Mouse (Mus musculus) midbrain, postnatal 0 days (tissue): ENCODE measurements around the gene Wdr70. TPM values are rescaled to one million over a fixed set of nuclear protein-coding genes. Genes with fewer than 3 reads are reported as not detected.
"Not testable (repeated sequence)": the region's sequence is repeated elsewhere in the genome, so short reads cannot be mapped to it uniquely, and the experiment has no call there.

Source experiments
- ATAC-seq: fragments of 200-750 bp; cut with Nextera tagmentation; 2 replicates; pipeline ENCODE4 v1.8.0; 2017; ENCODE audit warnings: moderate number of reproducible peaks, mild to moderate bottlenecking, moderate TSS enrichment, moderate library complexity; ENCODE audit not compliant: low FRiP score
- DNase-seq: peaks from one replicate; pipeline ENCODE4 v3.0.0-alpha.2; 2015; ENCODE audit warnings: low spot score
- H3K27ac ChIP-seq: fragments of 300-500 bp; sonication (generic); 2 replicates; pipeline ENCODE4 v1.5.1; 2014; ENCODE audit warnings: low read depth, mild to moderate bottlenecking, low read length, mixed read lengths
- H3K27me3 ChIP-seq: fragments of 300-500 bp; sonication (generic); 2 replicates; pipeline ENCODE4 v1.6.1; 2014; ENCODE audit warnings: low read length, control low read depth, mixed read lengths; ENCODE audit not compliant: insufficient read depth
- H3K36me3 ChIP-seq: fragments of 300-500 bp; sonication (generic); 2 replicates; pipeline ENCODE4 v1.6.1; 2014; ENCODE audit warnings: low read length, control low read depth, mixed read lengths; ENCODE audit not compliant: insufficient read depth
- H3K4me1 ChIP-seq: fragments of 300-500 bp; sonication (generic); 2 replicates; pipeline ENCODE4 v1.6.1; 2014; ENCODE audit warnings: mild to moderate bottlenecking, control low read depth, antibody characterized with exemption, low read length, mixed read lengths; ENCODE audit not compliant: insufficient read depth
- H3K4me2 ChIP-seq: fragments of 300-500 bp; sonication (generic); 2 replicates; pipeline ENCODE4 v1.6.1; 2014; ENCODE audit warnings: low read depth, mild to moderate bottlenecking, low read length, mixed read lengths; ENCODE audit not compliant: poor library complexity, severe bottlenecking
- H3K4me3 ChIP-seq: fragments of 300-500 bp; sonication (generic); 2 replicates; pipeline ENCODE4 v1.5.1; 2014; ENCODE audit warnings: low read depth, mild to moderate bottlenecking, low read length, moderate library complexity
- H3K9ac ChIP-seq: fragments of 300-500 bp; sonication (generic); replicated peaks from 2 replicates; pipeline ENCODE4 v1.6.1; 2014; ENCODE audit warnings: mild to moderate bottlenecking, low read length, moderate library complexity, mixed read lengths; ENCODE audit not compliant: poor library complexity, severe bottlenecking
- H3K9me3 ChIP-seq: fragments of 300-500 bp; sonication (generic); 2 replicates; pipeline ENCODE4 v1.6.1; 2016; ENCODE audit warnings: low read length, control low read depth
- CTCF ChIP-seq: IDR thresholded peaks from 2 replicates; pipeline ENCODE4 v1.5.1; 2016; ENCODE audit warnings: antibody characterized with exemption, mild to moderate bottlenecking
- WGBS: fragments of 180-500 bp; shearing (Covaris S2); extraction: QIAGEN DNeasy Blood & Tissue Kit; methylation state at CpG from one replicate; pipeline ENCODE4 v1.1.7; 2014; 5-methylcytosine and 5-hydroxymethylcytosine counted together
- polyA plus RNA-seq: library from polyadenylated mRNA; unstranded; fragments of >200 nt; fragmentation: Nextera tagmentation; extraction: Ambion mirVana; gene quantifications from 2 replicates; pipeline ENCODE4 v1.2.1, GENCODE M21; 2015
- total RNA-seq: library from RNA; depleted of rRNA; stranded (reverse); fragments of >200 nt; gene quantifications from 2 replicates; pipeline ENCODE4 v1.2.3, GENCODE M21; 2014

Wdr70 gene
- total and polyA plus RNA-seq, 2 experiments from 2014 or later = 44.6 to 68.6 TPM

- ATAC-seq = no peak
- no peak for TF ChIP-seq CTCF
- 91% methylated on average over 3 of the region's 3 CpGs for WGBS
- no peak overlapping the region for H3K4me3 ChIP-seq
- no peak for DNase-seq
- H3K9me3 ChIP-seq = no peaks in the 10 kb centered on the region
- no peaks in the 10 kb centered on the region for H3K27me3 ChIP-seq
- H3K36me3 ChIP-seq = peaks cover 14% of the 10 kb centered on the region
- no peak overlapping the region for H3K9ac ChIP-seq
- no peaks in the 10 kb centered on the region for H3K4me1 ChIP-seq
- no peak overlapping the region for H3K27ac ChIP-seq
- H3K4me2 ChIP-seq = no peak overlapping the region
Observed at GRCm38 (mm10) chr15:8088715-8089114, 10.3 kb downstream of the Wdr70 start.

DNA sequence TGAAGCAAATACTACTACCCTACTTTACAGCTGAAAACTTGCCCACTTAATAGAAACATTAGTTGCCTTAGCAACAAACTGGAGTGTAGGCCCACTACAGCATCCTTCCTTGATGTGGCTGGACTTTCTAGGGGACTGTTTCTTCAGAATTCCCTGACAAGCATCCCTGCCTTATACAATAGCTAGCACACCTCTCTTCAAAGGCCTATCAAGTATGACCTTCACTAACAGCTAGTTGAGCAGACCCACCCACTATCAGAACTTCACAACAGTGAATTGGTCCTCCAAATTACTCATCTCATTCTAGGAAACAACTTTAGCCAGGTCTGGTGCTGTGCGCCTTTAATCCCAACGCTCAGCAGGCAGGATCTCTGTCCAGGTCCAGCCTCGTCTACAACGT lies 11.7 kb downstream of the Wdr70 start:
- H3K9ac ChIP-seq = no peak overlapping the region
- WGBS = 93% methylated on average over 4 of the region's 4 CpGs
- H3K4me2 ChIP-seq = no peak overlapping the region
- peaks cover 14% of the 10 kb centered on the region for H3K36me3 ChIP-seq
- no peaks in the 10 kb centered on the region for H3K27me3 ChIP-seq
- TF ChIP-seq CTCF = no peak
- H3K4me1 ChIP-seq = no peaks in the 10 kb centered on the region
- H3K9me3 ChIP-seq = no peaks in the 10 kb centered on the region
- no peak overlapping the region for H3K27ac ChIP-seq
- no peak for DNase-seq
- no peak for ATAC-seq
- H3K4me3 ChIP-seq = no peak overlapping the region

DNA sequence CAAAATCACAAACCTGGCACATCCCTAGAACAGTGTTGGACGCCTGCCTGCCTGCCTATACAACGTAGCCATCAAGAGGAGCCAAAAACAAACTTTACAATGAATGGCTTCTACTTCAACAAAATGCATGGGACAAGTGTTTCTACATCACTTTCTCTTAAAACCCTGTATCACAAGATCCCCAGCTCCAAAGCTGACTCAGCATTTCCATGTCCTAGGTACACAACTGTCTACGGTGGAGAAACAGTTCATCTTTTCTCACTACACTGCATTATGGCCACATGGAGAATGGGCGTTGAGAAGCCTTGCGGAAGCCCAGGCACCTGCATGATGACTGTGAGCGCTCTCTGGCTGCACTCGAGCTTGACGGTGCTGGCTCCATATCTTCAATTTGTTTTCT lies 16.9 kb downstream of the Wdr70 start:
- 94% methylated on average over 8 of the region's 8 CpGs for WGBS
- Histone ChIP-seq H3K9ac (no peak overlapping the region), H3K4me2 (no peak overlapping the region), H3K27ac (no peak overlapping the region), H3K9me3 (no peaks in the 10 kb centered on the region), H3K36me3 (peaks cover 17% of the 10 kb centered on the region), H3K27me3 (no peaks in the 10 kb centered on the region), H3K4me1 (no peaks in the 10 kb centered on the region), H3K4me3 (no peak overlapping the region)
- ATAC-seq (no peak), DNase-seq (no peak)
- no peak for TF ChIP-seq CTCF

- H3K4me1 ChIP-seq, H3K4me3 ChIP-seq, DNase-seq, ATAC-seq, H3K9me3 ChIP-seq, H3K4me2 ChIP-seq, H3K27ac ChIP-seq, H3K27me3 ChIP-seq, H3K9ac ChIP-seq: not testable (repeated sequence)
- H3K36me3 ChIP-seq = peaks cover 18% of the 10 kb centered on the region
- 92% methylated on average over 3 of the region's 3 CpGs for WGBS
Observed at GRCm38 (mm10) chr15:8073159-8073558, 25.9 kb downstream of the Wdr70 start.

DNA sequence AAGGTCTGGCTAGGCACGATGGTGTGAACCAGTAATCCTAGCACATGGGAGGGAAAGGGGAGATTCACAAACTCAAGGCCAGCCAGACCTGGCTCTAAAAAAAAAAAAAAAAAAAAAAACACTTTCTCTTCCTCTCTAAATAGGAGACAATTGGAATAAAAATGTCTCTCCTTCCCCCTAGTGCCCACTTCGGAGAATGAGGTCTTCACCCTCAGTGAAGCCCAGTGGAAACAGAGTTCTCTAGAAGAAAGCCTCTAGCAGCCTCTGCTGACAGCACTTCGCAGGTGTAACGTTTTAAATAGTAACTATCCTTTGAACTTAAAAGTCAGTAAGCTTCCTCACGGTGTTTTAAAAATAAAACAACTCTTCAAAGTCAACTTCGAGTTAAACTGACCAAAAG lies 33.8 kb downstream of the Wdr70 start:
- H3K4me1 ChIP-seq = no peaks in the 10 kb centered on the region
- DNase-seq (peak; percentile 57), ATAC-seq (no peak)
- no peak overlapping the region for H3K4me3 ChIP-seq
- no peak overlapping the region for H3K27ac ChIP-seq
- H3K36me3 ChIP-seq = peaks cover 19% of the 10 kb centered on the region
- H3K9ac ChIP-seq = no peak overlapping the region
- H3K4me2 ChIP-seq = no peak overlapping the region
- 79% methylated on average over 6 of the region's 6 CpGs for WGBS
- H3K9me3 ChIP-seq = no peaks in the 10 kb centered on the region
- H3K27me3 ChIP-seq = no peaks in the 10 kb centered on the region
- peak; percentile 71 for TF ChIP-seq CTCF

GRCm38 (mm10) chr15:8051177-8051576 lies 47.8 kb downstream of the Wdr70 start:
- TF ChIP-seq CTCF = no peak
- Histone ChIP-seq H3K4me2 (no peak overlapping the region), H3K4me3 (no peak overlapping the region), H3K27me3 (no peaks in the 10 kb centered on the region), H3K36me3 (peaks cover 7% of the 10 kb centered on the region; the same call in 1 of the 2 replicates), H3K9ac (no peak overlapping the region), H3K27ac (no peak overlapping the region), H3K9me3 (no peaks in the 10 kb centered on the region), H3K4me1 (no peaks in the 10 kb centered on the region)
- 89% methylated on average over 3 of the region's 3 CpGs for WGBS
- no peak for ATAC-seq
- no peak for DNase-seq
